Mouse (Mus musculus): ENCODE results near the gene Them7.

Gene Them7

GRCm38 (mm10) chr2:105235380-105236115, 11.4 kb downstream of the Them7 start:
- DNase-seq (ENCODE audit: low spot score in 2 of 2) = no peak

DNA sequence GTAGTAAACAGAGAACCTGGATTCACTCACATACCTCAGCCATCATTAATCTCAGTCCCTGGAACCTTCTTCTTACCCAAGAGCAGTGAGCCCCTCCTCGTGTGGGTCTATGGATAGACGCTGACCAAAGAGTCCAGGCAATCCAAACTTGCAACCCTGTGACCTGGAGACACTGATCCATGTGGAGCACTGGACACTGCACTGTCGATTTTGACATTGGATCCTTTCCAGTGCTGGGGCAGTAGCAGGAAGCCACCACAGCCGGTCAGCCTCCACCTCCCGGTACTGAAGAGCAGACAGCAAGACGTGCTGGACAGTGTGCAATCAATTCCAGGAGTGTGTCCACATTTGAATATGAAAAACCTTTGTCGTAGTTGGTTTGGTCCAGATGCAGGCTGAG, 13.3 kb downstream of the Them7 start:
- DNase-seq (ENCODE audit: low spot score in 2 of 2) = no peak

- DNase-seq (ENCODE audit: low spot score in 2 of 2) = no peak
Observed at GRCm38 (mm10) chr2:105237841-105238240, 13.7 kb downstream of the Them7 start.

- no peak for DNase-seq (ENCODE audit: low spot score in 2 of 2)
Observed at GRCm38 (mm10) chr2:105238775-105239174, 14.7 kb downstream of the Them7 start.

DNA sequence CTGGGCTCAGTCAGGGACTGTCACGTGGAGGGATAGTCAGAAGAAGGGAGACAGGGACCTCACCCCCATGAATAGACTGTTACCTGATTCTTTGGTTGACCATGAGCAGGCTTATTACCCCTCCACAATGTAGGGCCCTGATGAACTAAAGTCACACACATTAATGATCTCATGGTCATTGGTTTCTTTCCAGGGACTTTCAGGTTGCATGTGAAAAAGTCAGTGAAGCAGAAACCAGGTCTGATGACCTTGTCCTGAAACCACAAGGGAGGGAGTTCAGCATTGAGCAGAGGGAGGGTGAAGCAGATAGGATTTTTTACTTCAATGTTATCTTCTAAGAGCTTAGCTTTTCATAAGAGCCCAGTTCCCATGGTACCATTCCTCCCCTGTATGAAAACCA, 16.5 kb downstream of the Them7 start:
- no peak for DNase-seq (ENCODE audit: low spot score in 2 of 2)

DNA sequence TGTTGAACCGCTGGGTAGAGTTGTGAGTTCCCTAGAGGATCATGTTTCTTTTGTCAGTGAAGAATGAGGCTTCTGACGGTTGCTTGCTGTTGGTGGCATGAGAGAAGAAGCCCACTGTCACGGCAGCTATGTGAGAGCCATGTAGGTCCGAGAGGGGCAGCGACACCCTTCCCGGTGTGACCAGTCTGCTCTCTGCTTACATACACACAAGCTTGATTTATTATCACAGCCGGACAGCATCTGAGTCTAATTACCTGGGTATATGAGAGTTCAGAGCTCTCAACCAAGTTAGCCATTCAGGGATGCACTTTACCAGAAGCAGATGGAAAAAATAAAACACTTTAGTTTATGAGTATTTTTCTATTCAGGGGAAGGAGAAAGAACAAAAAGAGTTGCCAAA, 18.8 kb downstream of the Them7 start:
- DNase-seq (ENCODE audit: low spot score in 2 of 2) = no peak

- DNase-seq (ENCODE audit: low spot score in 2 of 2) = no peak
Observed at GRCm38 (mm10) chr2:105244733-105245132, 20.6 kb downstream of the Them7 start.

DNA sequence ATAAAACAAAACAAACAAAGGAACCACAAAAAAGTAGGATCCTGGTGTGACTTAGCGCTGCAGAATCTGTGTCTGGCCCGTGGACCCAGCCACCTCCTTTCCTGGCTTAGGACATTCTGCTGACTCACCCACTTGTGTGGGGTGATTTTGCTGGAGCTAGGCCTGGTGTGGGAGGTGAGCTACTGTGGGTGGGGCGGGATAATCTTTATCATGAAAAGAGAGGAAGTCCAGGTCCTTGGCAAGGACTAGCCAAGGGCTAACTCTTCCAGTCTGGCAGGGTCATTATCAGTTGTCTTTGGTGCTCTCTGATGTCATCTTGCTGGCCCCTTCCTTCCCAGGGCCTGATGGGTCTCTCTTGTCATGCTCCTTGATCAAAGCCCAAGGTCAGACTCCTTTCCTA, 27.9 kb downstream of the Them7 start:
- no peak for DNase-seq (ENCODE audit: low spot score in 2 of 2)

GRCm38 (mm10) chr2:105252824-105253223, 28.7 kb downstream of the Them7 start:
- no peak for DNase-seq (ENCODE audit: low spot score in 2 of 2)

DNA sequence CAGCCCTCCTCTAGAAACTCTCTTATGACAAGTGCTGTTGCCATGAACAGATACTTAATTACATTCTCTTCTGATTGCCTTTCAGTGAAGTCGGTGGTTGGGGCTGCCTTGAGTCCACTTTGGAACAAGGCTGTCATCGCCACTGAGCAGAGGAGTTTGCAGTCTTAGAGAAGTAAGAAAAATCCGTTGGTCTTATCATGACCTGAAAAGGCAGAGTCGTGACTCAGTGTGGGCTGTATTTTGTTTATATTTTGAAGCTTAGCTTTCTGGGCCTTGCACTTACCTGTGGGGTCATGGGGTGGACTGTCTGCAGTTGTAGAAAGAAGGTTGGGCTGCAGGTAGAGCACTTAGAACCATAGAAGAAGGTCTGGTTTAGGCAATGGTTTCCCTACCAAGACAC, 31.3 kb downstream of the Them7 start:
- no peak for DNase-seq (ENCODE audit: low spot score in 2 of 2)

DNA sequence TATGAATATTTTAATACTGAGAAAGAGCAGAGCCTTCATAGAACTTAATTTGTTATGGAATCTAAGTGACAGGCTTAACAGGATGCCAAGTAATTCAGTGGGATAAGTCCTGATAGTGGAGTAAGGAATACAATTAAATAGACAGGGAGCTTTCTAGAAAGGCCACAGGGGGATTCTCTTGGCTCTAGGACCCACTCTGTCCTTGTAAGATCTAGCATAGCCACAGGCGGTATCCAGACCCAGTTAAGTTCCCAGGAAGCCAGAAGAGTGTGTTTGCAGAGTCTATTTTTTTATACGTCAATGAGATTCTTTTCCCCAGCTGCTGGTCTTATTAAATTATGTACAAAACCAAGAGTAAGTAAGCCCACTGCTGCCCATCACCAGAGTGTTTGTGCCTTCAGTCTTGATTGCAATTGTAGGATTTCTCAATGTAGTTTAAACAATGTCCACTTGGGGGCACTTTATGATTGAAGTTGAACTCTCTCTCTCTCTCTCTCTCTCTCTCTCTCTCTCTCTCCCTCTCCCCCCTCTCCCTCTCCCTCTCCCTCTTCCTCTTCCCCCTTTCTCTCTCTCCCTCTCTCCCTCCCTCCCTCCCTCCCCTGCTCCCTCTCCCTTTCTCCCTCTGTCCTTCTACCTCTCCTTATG, 32.4 kb downstream of the Them7 start:
- DNase-seq (ENCODE audit: low spot score in 2 of 2) = no peak

GRCm38 (mm10) chr2:105257376-105257775, 33.3 kb downstream of the Them7 start:
- DNase-seq (ENCODE audit: low spot score in 2 of 2) = no peak

DNA sequence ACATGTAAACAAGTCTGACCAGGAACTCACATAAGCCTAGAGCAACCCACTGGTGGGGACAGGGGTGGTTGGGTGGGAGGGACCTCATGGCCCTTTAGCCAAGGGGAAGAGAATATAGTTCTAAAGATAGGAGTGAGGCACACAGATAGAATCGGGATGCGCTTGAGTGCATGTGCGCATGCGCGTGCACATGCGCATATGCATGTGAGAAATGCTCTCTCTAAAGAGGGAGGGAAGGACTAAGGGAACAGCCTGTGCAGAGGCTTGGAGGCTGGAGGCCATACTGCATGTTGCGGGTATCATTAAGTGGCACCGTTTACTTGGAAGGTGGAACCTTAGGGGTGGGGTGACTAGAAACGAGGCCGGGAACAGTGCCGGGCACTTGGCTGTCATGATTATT, 37.2 kb downstream of the Them7 start:
- DNase-seq (ENCODE audit: low spot score in 2 of 2) = no peak

- DNase-seq (ENCODE audit: low spot score in 2 of 2) = no peak
Observed at GRCm38 (mm10) chr2:105263219-105263618, 39.1 kb downstream of the Them7 start.

DNA sequence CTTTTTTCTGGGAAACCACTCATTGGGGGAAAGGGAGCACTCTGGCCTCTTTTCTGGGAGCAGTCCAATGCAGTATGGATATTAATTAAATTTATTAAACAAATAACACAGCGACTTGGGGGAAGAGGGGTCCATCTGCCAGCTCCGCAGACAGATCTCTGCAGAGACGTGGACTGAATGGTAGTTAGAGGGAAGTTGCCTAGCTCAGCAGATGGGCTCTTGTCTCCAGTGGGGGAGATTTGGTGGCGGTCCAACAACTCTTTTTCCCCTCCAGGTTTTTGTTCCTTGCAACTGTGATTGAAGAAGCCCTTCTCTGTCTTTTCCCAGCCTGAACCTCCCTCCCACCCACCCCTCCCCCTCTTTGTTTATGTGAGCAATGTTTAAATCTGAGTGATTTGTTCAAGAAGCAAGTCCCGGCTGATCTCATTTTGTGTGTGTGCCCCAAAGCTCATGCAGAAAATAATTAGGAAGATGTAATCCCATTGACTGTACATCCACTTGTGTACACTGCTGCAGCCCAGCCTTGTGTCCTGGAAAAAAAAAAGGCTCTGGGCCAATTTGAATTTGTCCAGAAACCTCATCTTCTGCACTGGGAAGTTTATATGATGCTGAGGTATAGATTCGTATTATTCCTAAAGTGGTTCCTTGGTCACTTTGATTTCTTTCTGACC, 58.4 kb downstream of the Them7 start:
- no peak for DNase-seq (ENCODE audit: low spot score in 2 of 2)

DNA sequence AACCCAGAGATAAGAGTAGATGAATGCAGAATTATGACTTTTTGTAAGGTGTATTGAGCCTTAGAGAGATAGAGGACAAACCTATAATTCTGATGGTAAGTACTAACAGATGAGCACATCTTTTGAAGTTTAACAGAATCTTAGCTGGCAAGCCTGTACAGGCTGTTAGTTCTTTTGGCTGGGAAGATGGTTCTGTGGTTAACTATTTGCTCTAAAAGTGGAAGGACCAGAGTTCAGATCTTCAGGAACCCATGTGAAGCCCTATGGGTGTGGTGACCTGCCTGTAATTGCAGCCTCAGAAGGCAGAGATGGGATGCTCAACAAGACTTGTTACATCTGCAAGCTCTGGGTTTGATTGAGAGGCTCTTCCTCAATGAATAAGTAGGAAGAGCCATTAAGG, 59.7 kb downstream of the Them7 start:
- DNase-seq (ENCODE audit: low spot score in 2 of 2) = no peak

DNA sequence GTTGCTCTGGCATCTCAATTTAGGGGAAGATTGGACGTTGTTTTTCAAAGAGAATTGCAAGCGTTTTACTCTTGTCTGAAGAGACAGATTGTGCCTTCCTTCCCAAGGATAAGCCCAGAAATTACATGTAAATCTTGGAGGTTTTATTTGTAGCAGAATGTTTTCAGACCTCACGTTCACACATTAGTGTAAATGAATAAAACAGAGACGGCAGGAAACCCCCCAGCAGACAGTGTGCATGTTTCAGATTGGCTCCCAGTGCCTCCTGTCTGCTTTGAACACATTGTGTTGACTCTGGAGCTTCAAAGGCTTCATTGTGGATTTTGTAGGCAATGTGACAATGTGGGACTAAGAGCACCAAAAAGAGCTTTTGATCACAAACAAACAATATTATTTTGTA, 60.7 kb downstream of the Them7 start:
- no peak for DNase-seq (ENCODE audit: low spot score in 2 of 2)

GRCm38 (mm10) chr2:105295823-105296222, 71.7 kb downstream of the Them7 start:
- no peak for DNase-seq (ENCODE audit: low spot score in 2 of 2)

GRCm38 (mm10) chr2:105298888-105299287, 74.8 kb downstream of the Them7 start:
- DNase-seq (ENCODE audit: low spot score in 2 of 2) = no peak

DNA sequence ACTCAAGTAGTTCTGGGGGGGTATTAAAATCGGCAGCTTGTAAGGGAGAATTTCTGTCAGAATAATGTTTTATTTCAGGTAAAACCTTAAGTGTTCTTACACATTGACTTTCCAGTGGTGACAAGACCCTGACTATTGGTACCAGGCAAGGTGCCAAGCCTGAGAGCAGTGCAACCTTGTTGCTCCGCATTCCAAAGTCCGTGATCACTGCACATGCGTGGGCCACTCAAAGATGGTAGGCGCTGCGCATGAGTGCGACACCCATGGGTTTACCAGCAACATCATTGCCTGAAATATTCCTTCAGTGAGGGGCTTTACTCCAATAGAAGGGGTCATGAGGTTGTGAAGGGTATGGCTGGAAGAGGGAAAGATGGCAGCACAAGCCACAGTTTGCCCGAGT, 77.0 kb downstream of the Them7 start:
- no peak for DNase-seq (ENCODE audit: low spot score in 2 of 2)

DNA sequence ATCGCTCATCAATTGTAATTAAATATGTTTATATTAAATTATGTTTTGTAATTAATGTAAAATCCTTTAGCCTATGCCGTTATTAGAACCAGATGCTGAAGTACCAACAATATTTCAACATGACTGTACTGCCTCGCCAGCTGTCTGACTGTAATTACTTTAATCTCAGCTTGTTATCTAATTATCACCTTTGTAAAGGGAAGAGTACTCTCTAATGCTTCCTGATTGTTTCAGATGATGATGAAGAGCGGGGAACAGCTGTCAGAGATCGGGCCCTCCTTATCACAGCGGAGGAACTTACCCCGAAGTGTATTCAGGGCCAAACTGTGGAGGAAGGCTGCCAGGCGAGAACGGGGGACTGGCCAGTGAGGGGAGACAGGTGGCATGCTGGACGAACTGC, 77.4 kb downstream of the Them7 start:
- no peak for DNase-seq (ENCODE audit: low spot score in 2 of 2)

- DNase-seq (ENCODE audit: low spot score in 2 of 2) = no peak
Observed at GRCm38 (mm10) chr2:105303962-105304514, 79.9 kb downstream of the Them7 start.

DNA sequence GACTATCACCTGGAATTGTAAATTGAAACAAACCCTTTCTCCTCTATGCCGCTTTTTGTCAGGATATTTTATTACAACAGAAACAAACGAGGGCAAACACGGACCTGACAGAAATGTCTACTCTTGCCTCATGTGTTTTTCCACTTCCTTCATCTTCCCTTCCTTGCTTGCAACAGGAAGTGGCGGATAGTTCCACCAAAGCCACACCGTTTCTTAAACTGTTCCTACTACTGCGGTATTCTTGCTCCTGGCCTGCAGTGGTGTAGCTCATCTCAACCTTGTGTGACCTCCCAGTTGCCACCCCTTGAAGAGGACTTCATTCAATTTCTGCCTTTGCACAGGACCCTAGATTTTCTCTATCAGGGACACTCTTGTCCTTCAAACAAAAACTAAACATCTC, 81.8 kb downstream of the Them7 start:
- DNase-seq (ENCODE audit: low spot score in 2 of 2) = no peak
